Mouse (Mus musculus) olfactory bulb, adult 2 months (tissue): ENCODE data around the gene Ccdc191.

ENCODE experiments used
- CTCF ChIP-seq: fragments of 200-500 bp; IDR thresholded peaks from 2 replicates; pipeline ENCODE4 v1.5.1; 2012; ENCODE audit warnings: low read depth, mild to moderate bottlenecking, low read length, moderate library complexity; ENCODE audit not compliant: insufficient read depth
- POLR2A ChIP-seq: fragments of 200-500 bp; IDR thresholded peaks from 2 replicates; pipeline ENCODE4 v1.6.1; 2012; ENCODE audit warnings: mild to moderate bottlenecking, low read depth, low read length, moderate library complexity; ENCODE audit not compliant: insufficient read depth

- no peak for TF ChIP-seq POLR2A
- no peak for TF ChIP-seq CTCF
Observed at GRCm38 (mm10) chr16:43934856-43935255, 45.3 kb downstream of the Ccdc191 start.
